Mouse (Mus musculus) kidney, embryonic 15.5 days (tissue): ENCODE results near the gene Ptprd. TPM values are rescaled to one million over a fixed set of nuclear protein-coding genes. Genes with fewer than 3 reads are reported as not detected.

ENCODE experiments used
- ATAC-seq: fragments of 200-750 bp; cut with Nextera tagmentation; replicated peaks from 2 replicates; pipeline ENCODE4 v1.8.0; 2017; ENCODE audit warnings: moderate TSS enrichment; ENCODE audit not compliant: low FRiP score
- H3K27ac ChIP-seq: fragments of 300-500 bp; sonication (generic); 2 replicates; pipeline ENCODE4 v1.5.1; 2015; ENCODE audit warnings: mild to moderate bottlenecking, inconsistent platforms
- H3K27me3 ChIP-seq: fragments of 300-500 bp; sonication (generic); 2 replicates; pipeline ENCODE4 v1.6.1; 2015; ENCODE audit warnings: inconsistent platforms
- H3K36me3 ChIP-seq: fragments of 300-500 bp; sonication (generic); 2 replicates; pipeline ENCODE4 v1.6.1; 2015; ENCODE audit warnings: inconsistent platforms
- H3K4me1 ChIP-seq: fragments of 300-500 bp; sonication (generic); 2 replicates; pipeline ENCODE4 v1.6.1; 2015; ENCODE audit warnings: inconsistent platforms
- H3K4me2 ChIP-seq: fragments of 300-500 bp; sonication (generic); 2 replicates; pipeline ENCODE4 v1.6.1; 2015; ENCODE audit warnings: moderate library complexity, mild to moderate bottlenecking, inconsistent platforms
- H3K4me3 ChIP-seq: fragments of 300-500 bp; sonication (generic); replicated peaks from 2 replicates; pipeline ENCODE4 v1.5.1; 2015; ENCODE audit warnings: mild to moderate bottlenecking, inconsistent platforms
- H3K9ac ChIP-seq: fragments of 300-500 bp; sonication (generic); 2 replicates; pipeline ENCODE4 v1.6.1; 2015; ENCODE audit warnings: mild to moderate bottlenecking, inconsistent platforms
- H3K9me3 ChIP-seq: fragments of 300-500 bp; sonication (generic); replicated peaks from 2 replicates; pipeline ENCODE4 v1.6.1; 2016; ENCODE audit warnings: inconsistent platforms
- WGBS: fragments of 180-500 bp; shearing (Covaris S2); methylation state at CpG from one replicate; pipeline ENCODE4 v1.1.7; 2015; ENCODE audit warnings: mixed read lengths; 5-methylcytosine and 5-hydroxymethylcytosine counted together
- polyA plus RNA-seq: library from polyadenylated mRNA; unstranded; fragments of >200 nt; fragmentation: Nextera tagmentation; extraction: Ambion mirVana; gene quantifications from 2 replicates; pipeline ENCODE4 v1.2.1, GENCODE M21; 2015

Ptprd gene
- polyA plus RNA-seq, 1 experiment from 2014 or later, result 21.6 TPM

DNA sequence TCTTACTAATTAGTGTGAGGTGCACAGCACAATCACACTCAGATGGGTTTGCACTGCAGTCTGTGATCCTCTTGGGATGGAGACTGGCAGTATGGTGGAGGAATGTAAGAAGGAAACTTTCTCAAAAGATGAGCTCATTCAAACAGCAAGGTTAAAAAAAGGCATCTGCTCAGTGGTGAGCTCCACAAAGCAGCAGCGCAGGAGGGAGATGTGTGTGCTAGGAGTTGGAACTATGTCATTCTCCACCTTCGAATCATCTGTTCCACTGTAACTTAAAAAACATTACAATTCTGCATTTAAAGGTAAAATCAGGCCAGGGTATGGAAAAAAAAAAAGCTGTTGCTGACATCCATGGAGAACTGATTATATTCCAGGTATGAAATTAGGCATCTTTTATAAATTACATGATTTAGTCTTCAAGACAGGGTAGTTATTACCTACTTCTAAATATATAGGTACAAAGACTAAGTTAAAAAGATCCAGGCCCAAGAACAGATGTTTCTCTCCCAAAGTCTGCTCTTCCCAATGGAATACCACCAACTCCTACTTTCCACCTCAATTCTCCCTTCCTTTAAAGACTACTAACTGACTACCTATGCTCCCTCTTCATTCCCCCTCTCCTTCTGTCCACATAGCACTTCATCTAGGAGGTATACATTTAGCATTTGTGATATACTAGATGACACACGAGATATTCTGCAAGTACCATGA is 562.0 kb downstream of the Ptprd start:
- no peaks in the 10 kb centered on the region for H3K27me3 ChIP-seq
- WGBS, result 89% methylated on average over 3 of the region's 3 CpGs
- no peak for ATAC-seq

DNA sequence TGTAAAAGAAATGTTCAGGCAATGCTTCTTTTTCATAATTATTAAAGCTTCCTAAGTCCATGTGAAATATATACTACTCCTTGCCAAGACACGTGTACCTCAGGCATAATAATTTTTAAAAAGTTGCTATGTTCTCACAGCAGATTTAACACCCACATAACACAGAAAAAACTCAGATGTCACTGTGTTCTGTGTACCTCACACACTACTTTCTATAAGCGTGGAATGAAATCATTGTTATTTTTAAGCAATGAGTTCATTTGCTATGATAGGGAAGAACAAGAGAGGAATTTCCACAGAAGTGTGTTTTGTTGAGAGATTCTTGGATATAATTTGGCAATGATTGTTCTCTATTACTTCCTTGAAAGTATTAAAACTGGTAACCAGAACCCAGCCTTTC is 562.9 kb downstream of the Ptprd start:
- no peaks in the 10 kb centered on the region for H3K36me3 ChIP-seq
- H3K4me2 ChIP-seq, result no peak overlapping the region
- no peaks in the 10 kb centered on the region for H3K9me3 ChIP-seq
- no peak for ATAC-seq
- no peaks in the 10 kb centered on the region for H3K4me1 ChIP-seq
- H3K4me3 ChIP-seq, result no peak overlapping the region
- H3K27me3 ChIP-seq, result no peaks in the 10 kb centered on the region
- H3K27ac ChIP-seq, result no peak overlapping the region
- 81% methylated on average over 2 of the region's 2 CpGs for WGBS
- H3K9ac ChIP-seq, result no peak overlapping the region

More for the DNA sequence above, 562.0 kb downstream of the Ptprd start:
- Histone ChIP-seq H3K27ac (no peak overlapping the region), H3K4me2 (no peak overlapping the region), H3K4me1 (no peaks in the 10 kb centered on the region), H3K36me3 (no peaks in the 10 kb centered on the region), H3K9ac (no peak overlapping the region), H3K4me3 (no peak overlapping the region), H3K9me3 (no peaks in the 10 kb centered on the region)

DNA sequence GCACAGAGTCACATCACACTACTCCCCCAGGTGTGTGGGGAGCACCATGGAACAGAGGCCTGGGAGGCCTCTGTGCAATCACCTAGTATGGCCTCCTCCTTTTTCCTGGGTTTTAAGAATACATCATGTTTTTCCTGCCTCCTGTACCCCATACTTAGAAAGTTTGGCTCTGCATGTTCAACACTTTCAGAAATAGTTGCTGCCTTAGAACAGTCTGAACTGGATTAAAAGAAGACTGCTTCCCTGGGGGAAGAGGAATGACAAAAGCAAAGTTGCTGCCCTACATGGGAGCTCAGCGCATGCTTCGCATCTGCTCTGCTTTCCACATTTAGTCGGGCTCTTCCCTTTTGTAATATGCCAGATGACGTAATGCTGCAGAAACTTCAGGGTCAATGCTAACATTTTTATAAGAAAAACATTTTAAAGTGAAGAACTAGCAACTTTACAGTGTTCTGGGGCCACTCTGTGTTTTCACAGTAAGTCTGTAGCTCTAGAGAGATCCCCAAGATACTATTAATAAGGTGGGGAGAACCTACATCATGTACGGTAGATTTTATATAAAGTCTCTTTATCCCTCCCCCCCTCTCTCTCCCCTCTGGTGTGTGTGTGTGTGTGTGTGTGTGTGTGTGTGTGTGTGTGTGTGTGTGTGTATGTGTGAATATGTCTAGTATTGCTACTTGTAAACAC is 564.2 kb downstream of the Ptprd start:
- Histone ChIP-seq H3K9me3 (no peaks in the 10 kb centered on the region), H3K4me2 (no peak overlapping the region), H3K9ac (no peak overlapping the region), H3K4me3 (no peak overlapping the region), H3K27me3 (no peaks in the 10 kb centered on the region), H3K27ac (no peak overlapping the region), H3K4me1 (no peaks in the 10 kb centered on the region), H3K36me3 (no peaks in the 10 kb centered on the region)
- ATAC-seq, result no peak
- WGBS, result 81% methylated on average over 5 of the region's 5 CpGs

DNA sequence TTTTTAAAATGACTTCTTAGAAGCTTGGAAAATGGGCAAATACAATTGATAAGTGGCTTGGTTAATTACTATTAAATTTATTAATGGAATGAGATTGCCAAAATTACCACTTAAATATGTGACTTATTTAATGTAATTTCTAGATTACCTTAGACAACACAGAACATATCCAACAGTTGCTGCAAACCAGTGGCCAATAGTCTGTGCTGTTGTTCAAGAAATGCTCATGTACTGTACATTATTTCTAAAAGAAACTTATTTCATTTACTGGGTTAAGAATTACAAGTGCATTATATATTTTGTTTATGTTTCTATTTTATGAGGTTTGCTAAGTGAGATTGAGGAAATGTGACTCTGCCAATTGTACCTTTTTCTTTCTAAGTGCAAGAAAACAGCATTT is 567.3 kb downstream of the Ptprd start:
- H3K9me3 ChIP-seq, result no peaks in the 10 kb centered on the region
- no peak overlapping the region for H3K4me3 ChIP-seq
- no peak overlapping the region for H3K27ac ChIP-seq
- no peaks in the 10 kb centered on the region for H3K4me1 ChIP-seq
- ATAC-seq, result no peak
- no peaks in the 10 kb centered on the region for H3K27me3 ChIP-seq
- H3K9ac ChIP-seq, result no peak overlapping the region
- no peak overlapping the region for H3K4me2 ChIP-seq
- H3K36me3 ChIP-seq, result no peaks in the 10 kb centered on the region

DNA sequence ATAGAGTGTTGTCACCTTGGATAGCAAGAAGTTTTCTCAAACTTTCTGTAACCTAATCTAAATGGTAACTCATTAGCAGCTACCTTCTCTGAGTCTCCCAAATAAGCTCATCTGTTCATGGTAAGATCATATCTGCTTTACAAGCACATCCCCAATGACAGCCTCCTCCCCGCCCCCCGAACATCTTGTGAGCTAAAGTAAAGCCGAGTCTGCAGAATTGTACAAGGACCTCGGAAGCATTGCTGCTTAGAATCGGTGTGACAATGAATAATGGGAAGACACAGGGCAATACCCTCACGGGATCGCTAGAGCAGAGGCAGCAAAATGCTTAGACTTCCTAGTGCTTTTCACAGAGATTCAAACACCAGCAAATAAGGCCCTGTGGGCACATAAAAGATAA is 571.7 kb downstream of the Ptprd start:
- Histone ChIP-seq H3K9ac (no peak overlapping the region), H3K4me2 (no peak overlapping the region), H3K4me1 (no peaks in the 10 kb centered on the region), H3K27ac (no peak overlapping the region), H3K4me3 (no peak overlapping the region), H3K9me3 (no peaks in the 10 kb centered on the region), H3K27me3 (no peaks in the 10 kb centered on the region), H3K36me3 (no peaks in the 10 kb centered on the region)
- no peak for ATAC-seq
- WGBS, result 66% methylated on average over 7 of the region's 7 CpGs

DNA sequence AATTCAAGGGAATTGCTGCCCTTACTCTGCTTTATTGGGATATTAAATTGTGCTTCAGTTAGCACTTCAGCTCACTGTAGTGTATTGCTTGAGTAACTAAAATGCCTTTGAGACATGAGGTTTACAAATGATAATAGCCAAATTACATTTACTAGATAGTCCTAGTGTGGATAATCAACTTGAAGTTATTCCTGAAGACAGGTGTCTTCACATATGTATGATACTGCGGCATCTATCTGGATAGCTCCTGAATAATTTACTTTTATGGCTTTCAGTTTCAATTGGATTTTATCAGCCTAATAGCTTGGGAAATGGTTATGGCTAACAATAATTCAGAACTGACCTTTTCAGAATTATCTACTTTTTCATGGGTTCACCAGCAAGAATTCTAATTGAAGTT is 598.6 kb downstream of the Ptprd start:
- H3K36me3 ChIP-seq, result no peaks in the 10 kb centered on the region
- H3K9me3 ChIP-seq, result no peaks in the 10 kb centered on the region
- H3K4me1 ChIP-seq, result no peaks in the 10 kb centered on the region
- no peak for ATAC-seq
- H3K4me2 ChIP-seq, result no peak overlapping the region
- H3K27ac ChIP-seq, result no peak overlapping the region
- H3K4me3 ChIP-seq, result no peak overlapping the region
- 95% methylated on average over 1 of the region's 1 CpGs for WGBS
- no peak overlapping the region for H3K9ac ChIP-seq
- no peaks in the 10 kb centered on the region for H3K27me3 ChIP-seq

DNA sequence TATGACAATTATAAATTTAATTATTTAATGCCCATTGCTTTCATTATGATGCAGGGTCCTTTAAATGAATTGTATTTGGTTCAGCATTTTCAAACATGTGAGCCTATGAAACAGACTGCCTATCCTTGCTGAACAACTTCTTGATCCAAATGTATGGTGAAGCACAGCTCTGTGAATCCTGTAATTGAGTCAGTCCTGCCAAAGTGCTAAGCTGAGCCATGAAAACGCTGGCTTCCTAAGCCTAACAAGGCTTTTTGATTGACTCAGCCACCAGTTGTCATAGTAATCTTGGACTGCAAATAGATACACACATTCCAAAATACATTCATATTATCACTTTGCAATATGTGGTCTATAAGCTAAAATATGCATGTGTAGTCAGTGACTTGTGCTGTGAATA is 625.1 kb downstream of the Ptprd start:
- Histone ChIP-seq H3K27ac (no peak overlapping the region), H3K4me2 (no peak overlapping the region), H3K9me3 (no peaks in the 10 kb centered on the region), H3K4me3 (no peak overlapping the region), H3K27me3 (no peaks in the 10 kb centered on the region), H3K9ac (no peak overlapping the region), H3K4me1 (no peaks in the 10 kb centered on the region), H3K36me3 (no peaks in the 10 kb centered on the region)
- WGBS, result 84% methylated on average over 1 of the region's 1 CpGs
- ATAC-seq, result no peak

DNA sequence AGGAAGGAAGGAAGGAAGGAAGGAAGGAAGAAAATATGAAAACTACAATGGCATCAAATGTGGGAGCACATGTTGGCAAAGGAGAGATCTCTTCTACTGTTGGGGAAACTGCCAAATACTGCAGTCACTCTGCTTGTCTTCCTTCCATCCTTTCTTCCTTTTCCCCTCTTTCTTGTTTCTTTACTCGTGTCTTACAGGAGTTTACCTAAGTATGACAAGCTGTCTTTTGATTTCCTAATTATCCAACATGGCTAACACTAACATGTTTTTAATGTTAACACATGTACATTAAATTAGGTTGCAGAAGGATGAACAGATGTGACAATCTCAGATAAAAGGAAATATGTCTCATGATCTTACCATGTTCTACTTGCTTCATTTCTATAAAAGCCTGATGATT is 625.5 kb downstream of the Ptprd start:
- WGBS, result 83% methylated on average over 1 of the region's 1 CpGs
- Histone ChIP-seq H3K9ac (no peak overlapping the region), H3K4me1 (no peaks in the 10 kb centered on the region), H3K27ac (no peak overlapping the region), H3K4me2 (no peak overlapping the region), H3K27me3 (no peaks in the 10 kb centered on the region), H3K9me3 (no peaks in the 10 kb centered on the region), H3K4me3 (no peak overlapping the region), H3K36me3 (no peaks in the 10 kb centered on the region)
- ATAC-seq, result no peak

DNA sequence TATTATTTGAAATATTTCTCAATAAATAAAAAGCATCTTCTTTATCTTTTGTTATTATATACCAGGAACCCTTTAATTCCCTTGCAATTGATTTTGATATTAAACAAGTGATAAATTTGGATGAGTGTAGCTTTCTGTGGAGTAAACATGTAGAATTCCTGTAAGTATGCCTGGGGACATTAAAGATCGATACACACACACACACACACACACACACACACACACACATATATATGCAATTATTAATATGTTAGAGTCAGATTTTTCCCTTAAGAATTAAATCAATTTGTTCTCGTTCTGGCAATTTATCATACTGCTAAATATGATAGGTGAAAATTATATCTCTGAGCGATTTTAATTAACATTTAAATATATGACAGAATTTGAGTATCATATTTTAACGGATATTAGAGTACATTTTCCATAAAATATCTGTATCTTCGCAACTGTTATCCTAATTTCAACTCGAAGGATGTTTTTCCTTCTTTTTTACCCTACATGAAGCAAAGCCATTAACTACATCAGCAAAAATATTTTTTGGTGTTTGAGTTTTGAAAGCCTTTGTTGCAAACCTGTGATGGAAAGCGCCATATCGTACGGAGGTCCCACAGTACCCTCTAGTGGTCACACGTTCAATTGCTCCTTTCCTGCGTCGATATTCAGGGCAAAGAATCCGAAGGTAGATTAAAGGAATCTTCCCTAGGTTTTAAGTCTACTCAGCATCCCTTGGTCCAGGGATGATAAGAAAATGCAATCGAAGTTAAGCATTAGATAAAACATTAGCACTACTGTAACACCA is 653.2 kb downstream of the Ptprd start:
- 22% methylated on average over 14 of the region's 14 CpGs for WGBS
- Histone ChIP-seq H3K4me1 (no peaks in the 10 kb centered on the region), H3K4me2 (no peak overlapping the region), H3K9me3 (no peaks in the 10 kb centered on the region), H3K4me3 (no peak overlapping the region), H3K36me3 (no peaks in the 10 kb centered on the region), H3K27ac (no peak overlapping the region), H3K9ac (no peak overlapping the region), H3K27me3 (no peaks in the 10 kb centered on the region)
- no peak for ATAC-seq

DNA sequence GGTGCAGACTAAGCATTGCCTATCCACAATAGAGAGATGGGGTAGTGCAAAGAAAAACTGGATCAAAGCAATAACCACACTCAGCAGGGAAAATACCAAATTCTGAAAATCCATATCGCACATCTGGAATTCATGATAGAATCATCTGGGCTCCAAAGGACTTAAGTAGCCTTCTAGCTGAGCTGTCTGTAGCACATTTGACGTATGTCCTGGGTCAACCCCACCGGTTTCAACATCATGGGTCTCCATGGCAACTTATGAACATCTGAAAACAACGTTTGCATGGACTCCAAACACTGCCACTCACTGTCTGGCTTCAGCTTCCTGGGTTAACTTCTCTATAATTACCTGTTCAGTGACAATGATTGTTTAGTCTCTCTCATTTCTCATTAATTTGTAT is 655.9 kb downstream of the Ptprd start:
- Histone ChIP-seq H3K36me3 (no peaks in the 10 kb centered on the region), H3K4me2 (no peak overlapping the region), H3K27ac (no peak overlapping the region), H3K4me1 (no peaks in the 10 kb centered on the region), H3K9ac (no peak overlapping the region), H3K4me3 (no peak overlapping the region), H3K9me3 (no peaks in the 10 kb centered on the region), H3K27me3 (no peaks in the 10 kb centered on the region)
- ATAC-seq, result no peak
- WGBS, result 69% methylated on average over 4 of the region's 4 CpGs

DNA sequence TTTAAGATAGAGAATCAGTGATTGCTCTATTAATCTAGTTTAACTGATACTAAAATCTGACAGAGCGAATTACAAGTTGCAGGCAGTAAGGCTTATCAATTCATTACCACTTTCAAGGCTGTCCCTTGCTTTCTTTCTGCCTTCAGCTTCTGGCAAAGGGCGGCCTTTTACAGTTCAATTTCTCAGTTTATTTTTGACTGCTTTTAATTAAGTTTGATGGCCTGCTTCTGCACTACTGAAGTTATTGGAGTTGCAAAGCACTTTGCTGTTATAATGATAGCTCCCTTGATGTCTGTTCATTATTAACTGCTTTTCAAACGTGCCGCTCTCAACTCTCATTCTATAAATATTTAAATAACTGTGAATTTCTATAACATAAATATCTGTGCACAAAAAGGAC is 673.9 kb downstream of the Ptprd start:
- Histone ChIP-seq H3K36me3 (no peaks in the 10 kb centered on the region), H3K9ac (no peak overlapping the region), H3K4me1 (no peaks in the 10 kb centered on the region), H3K27me3 (no peaks in the 10 kb centered on the region), H3K27ac (no peak overlapping the region), H3K4me3 (no peak overlapping the region), H3K9me3 (no peaks in the 10 kb centered on the region), H3K4me2 (no peak overlapping the region)
- no peak for ATAC-seq
- WGBS, result 53% methylated on average over 4 of the region's 4 CpGs

DNA sequence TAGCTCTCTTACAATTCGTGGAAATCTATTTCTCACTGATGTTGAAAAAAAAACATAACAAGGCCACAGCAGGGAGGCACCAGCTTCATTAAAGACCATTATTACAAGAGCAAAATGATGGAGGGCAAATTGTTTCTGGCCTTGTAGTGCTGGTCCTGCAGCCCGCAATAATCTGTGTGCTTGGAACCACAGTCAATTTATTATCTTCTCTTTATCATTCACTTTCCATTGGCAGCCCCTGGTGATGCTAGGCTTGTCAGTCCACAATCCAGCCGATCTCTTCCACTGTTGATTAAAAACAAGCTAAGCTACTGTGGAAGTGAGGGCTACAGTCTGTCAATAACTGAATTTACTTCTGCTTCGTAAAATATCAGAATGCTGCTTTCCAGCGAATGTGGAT is 674.4 kb downstream of the Ptprd start:
- ATAC-seq, result no peak
- 58% methylated on average over 5 of the region's 5 CpGs for WGBS
- Histone ChIP-seq H3K4me3 (no peak overlapping the region), H3K4me2 (no peak overlapping the region), H3K9ac (no peak overlapping the region), H3K27ac (no peak overlapping the region), H3K36me3 (no peaks in the 10 kb centered on the region), H3K27me3 (no peaks in the 10 kb centered on the region), H3K4me1 (no peaks in the 10 kb centered on the region), H3K9me3 (no peaks in the 10 kb centered on the region)
